Mouse (Mus musculus) layer of hippocampus, adult 2 months (tissue): Measurements from ENCODE around the gene Gstt4. TPM values are rescaled to one million over a fixed set of nuclear protein-coding genes. Genes with fewer than 3 reads are reported as not detected.

Source experiments
- DNase-seq, 2 experiments: peaks; one replicate each; pipeline ENCODE4 v3.0.0; 2022; ENCODE audit warnings: low spot score in 2 of 2
- H3K27ac ChIP-seq: fragments of 200-600 bp; 2 replicates; pipeline ENCODE4 v1.8.1; 2022
- H3K4me3 ChIP-seq: fragments of 200-600 bp; 2 replicates; pipeline ENCODE4 v1.8.1; 2022; ENCODE audit warnings: mild to moderate bottlenecking
- CTCF ChIP-seq: fragments of 200-600 bp; conservative IDR thresholded peaks from 2 replicates; pipeline ENCODE4 v1.8.1; 2022; ENCODE audit warnings: antibody characterized with exemption, mild to moderate bottlenecking, moderate library complexity
- long read RNA-seq, 2 experiments: library from polyadenylated mRNA; stranded (forward); transcript quantifications; one replicate each; pipeline ENCODE4 v2.0.0; 2021; ENCODE audit warnings: borderline mapping rate in 2 of 2
- total RNA-seq, 2 experiments: library from RNA; stranded (reverse); gene quantifications; 2 replicates each; pipeline ENCODE4 v1.2.3; 2021

The Gstt4 gene
- total RNA-seq: not detected
- long read RNA-seq, experiment 1: 0 reads
- long read RNA-seq, experiment 2: 0 reads

DNA sequence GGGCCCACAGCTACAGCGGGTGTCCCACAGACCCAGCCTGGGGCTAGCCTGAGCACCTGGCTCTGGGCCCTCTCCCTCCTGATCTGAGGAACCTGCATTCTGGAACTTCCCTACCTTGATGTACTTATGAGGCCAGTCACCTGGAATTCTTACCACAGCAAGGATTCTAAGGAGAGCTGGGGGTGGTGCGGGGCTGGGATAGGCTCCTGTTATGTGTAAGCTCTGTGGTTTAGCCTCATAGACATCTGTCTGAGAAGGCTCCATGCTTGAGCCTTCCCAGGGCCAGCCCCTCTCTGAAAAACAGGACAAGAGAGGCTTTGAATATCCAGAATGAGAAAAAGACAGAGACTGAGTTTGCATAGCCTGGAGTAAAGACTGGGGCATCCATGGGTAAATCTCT lies at the start of gene Gstt4:
Gene Gstt4, minus strand, starts transcription at position 101 of the 400 bp plus-strand sequence.
- no peak for TF ChIP-seq CTCF

DNA sequence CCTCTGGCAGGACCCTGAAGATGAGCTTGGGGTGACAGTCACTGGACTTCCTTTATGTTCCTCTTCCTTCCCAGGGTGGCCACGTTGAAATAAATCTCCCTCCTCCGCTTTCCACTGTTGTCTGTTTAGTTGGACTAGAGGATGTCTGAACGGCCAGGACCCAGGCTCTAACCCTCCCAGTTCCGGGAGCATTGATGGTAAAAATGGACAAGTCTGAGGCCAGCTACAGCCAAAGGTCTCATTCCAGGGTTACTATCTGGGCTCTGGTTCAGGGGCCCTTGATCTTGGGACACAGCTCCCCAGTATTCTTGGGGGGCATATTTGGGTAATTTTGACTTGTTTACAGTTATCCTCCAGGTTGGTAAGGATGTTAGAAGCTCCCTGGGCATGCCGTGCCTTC lies 39.2 kb upstream of the Gstt4 start:
- no peak overlapping the region for H3K27ac ChIP-seq
- no peak for DNase-seq
- TF ChIP-seq CTCF: no peak
- no peak overlapping the region for H3K4me3 ChIP-seq

More for the DNA sequence above, at the start of gene Gstt4:
- no peak within 1 kb of the TSS for H3K27ac ChIP-seq
- DNase-seq: no peak
- H3K4me3 ChIP-seq: no peak within 1 kb of the TSS

DNA sequence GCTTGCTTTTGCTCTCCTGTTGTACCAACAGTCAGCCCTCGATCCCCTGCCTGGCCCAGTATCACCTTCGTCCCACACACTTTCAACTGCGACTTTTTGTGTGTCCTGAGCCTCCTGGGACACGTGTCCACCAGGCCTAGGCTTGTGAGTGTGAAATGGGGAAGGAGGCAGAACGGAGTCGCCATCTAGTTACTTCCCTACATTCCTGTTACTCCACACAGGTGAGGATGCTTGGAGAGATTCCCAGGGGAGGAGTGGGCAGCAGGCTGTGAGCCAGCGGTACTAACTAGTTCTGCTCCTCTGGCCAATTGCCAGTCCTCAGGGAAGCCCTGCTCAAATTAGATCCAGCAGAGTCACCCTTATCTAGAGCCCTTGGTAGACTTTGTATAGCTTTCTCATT lies 38.4 kb upstream of the Gstt4 start:
- TF ChIP-seq CTCF: no peak
- Histone ChIP-seq H3K4me3 (no peak overlapping the region; the same call in 1 of the 2 replicates), H3K27ac (peak overlapping the region; percentile 95; the same call in 1 of the 2 replicates)
- DNase-seq: no peak

DNA sequence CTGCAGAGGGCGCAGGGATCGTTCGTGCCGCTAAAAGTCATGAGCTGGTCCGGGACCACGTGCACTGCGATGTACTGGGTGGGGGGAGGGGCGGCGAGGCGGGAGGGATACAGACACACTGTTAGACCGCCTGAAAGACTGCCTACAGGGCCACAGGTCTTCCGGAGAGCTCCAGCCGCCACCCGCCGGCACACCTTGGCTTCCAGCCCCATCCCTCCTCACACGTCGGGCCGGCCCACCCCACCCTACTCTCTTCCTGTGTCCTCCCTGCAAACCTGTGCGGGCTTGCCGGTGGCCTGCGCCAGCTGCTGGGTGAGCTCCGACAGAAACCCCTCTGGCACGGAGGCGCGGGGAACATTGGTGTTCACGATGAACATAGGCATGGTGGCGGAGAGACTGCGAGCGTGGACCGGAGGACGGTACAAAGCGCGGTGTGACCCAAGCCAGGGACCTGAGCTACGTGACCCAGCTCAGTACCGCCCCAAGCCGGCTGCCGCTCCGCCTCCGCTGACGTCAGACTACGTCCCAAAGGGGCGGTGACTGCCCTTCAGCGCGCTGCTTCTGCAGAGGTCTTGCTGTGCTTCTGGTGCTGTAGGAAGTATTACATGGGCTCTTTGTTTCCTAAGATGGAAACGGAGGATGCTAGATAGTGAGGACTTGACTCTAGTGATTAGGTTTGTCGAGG lies 37.6 kb upstream of the Gstt4 start, which contains the start of gene Mif:
Gene Mif, minus strand, starts transcription at position 455 of the 685 bp plus-strand sequence.
- peak within 1 kb of the TSS; percentile 95 for H3K4me3 ChIP-seq
- H3K27ac ChIP-seq: peak within 1 kb of the TSS; percentile 95
- DNase-seq: peak; percentile 85 to 87

DNA sequence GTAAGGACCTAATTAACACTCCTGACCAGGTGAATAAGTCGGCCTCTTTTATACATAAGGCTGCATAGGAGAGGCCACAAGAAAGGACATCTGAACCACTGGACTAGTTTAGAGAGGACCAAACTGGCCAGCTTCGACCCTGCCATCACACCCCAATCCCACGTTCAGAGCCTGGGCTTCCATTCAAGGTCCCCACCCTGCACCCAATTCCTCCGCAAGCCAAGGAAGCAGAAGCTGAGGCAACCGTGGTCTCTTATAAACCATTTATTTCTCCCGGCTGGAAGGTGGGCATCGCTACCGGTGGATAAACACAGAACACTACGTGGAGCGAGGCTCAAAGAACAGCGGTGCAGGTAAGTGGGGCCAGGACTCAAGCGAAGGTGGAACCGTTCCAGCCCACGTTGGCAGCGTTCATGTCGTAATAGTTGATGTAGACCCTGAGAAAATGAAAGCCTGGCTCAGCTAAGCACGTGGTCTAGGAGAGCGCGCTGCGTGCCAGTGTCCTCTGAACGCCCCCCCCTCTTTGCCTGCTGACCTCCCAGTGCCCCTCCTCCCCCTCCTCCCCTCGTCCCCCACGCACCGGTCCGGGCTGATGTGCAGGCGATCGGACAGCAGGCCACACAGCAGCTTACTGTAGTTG lies 36.9 kb upstream of the Gstt4 start:
- peak overlapping the region; percentile 95 for H3K27ac ChIP-seq

DNA sequence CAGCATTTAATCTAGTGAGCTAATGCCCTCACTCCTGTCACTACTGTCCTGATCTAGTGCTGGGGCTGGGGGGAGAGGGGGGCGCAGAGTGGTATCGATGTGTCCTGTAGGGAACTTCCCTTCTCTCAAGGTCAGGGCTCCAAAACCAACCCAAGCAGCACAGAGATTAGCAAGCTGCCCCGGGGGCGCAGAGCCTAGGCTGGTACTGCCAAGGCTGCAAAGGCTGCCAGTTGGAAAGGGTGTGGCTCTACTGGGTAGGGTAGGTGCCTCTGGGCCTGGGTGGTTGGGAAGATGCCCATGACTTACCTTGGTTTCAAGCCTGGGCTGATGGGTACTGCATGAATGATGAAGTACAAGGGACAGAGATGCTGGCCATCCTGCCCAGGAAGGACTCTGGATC lies 35.3 kb upstream of the Gstt4 start:
- Histone ChIP-seq H3K4me3 (no peak overlapping the region), H3K27ac (no peak overlapping the region)
- no peak for TF ChIP-seq CTCF
- no peak for DNase-seq

More for the DNA sequence above, 36.9 kb upstream of the Gstt4 start:
- DNase-seq: no peak
- TF ChIP-seq CTCF: no peak
- peak overlapping the region; percentile 95 for H3K4me3 ChIP-seq

DNA sequence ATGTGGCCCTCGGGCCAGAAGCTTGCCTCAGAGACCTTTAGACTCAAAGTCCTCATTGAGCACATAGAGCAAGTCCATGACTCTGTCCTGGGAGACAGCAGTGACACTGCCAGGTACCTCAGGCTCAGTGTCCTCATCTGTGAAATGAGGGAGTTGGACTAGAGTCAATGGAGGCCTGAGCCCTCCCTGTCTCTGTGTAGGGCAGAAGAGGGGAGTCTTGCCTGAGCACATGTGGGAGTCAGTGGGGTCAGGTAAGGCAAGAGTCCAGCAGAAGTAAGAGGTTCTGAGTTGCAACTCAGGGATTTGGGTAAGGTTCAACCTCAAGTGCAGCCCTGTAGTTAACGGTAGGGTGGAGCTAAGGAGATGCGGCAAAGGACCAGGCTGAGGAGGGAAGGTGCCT lies 34.6 kb upstream of the Gstt4 start:
- H3K4me3 ChIP-seq: no peak overlapping the region
- no peak for DNase-seq
- no peak for TF ChIP-seq CTCF
- no peak overlapping the region for H3K27ac ChIP-seq

GRCm38 (mm10) chr10:75856155-75856907 lies 34.0 kb upstream of the Gstt4 start:
- Histone ChIP-seq H3K4me3 (no peak overlapping the region), H3K27ac (no peak overlapping the region)
- no peak for DNase-seq
- TF ChIP-seq CTCF: no peak

- no peak for TF ChIP-seq CTCF
- H3K27ac ChIP-seq: no peak overlapping the region
- no peak for DNase-seq
- H3K4me3 ChIP-seq: no peak overlapping the region
These were observed 33.2 kb upstream of the Gstt4 start for GRCm38 (mm10) chr10:75855416-75855981.

- Histone ChIP-seq H3K27ac (no peak overlapping the region), H3K4me3 (no peak overlapping the region)
- TF ChIP-seq CTCF: no peak
- no peak for DNase-seq
These were observed 32.4 kb upstream of the Gstt4 start for GRCm38 (mm10) chr10:75854791-75855190.

- H3K4me3 ChIP-seq: no peak overlapping the region
- no peak for TF ChIP-seq CTCF
- no peak overlapping the region for H3K27ac ChIP-seq
- no peak for DNase-seq
These were observed 31.8 kb upstream of the Gstt4 start for GRCm38 (mm10) chr10:75854096-75854495.

- H3K4me3 ChIP-seq: no peak overlapping the region
- peak; percentile 80 to 89 for DNase-seq
- no peak overlapping the region for H3K27ac ChIP-seq
- peak; percentile 85 for TF ChIP-seq CTCF
These were observed 31.1 kb upstream of the Gstt4 start for GRCm38 (mm10) chr10:75853452-75853851.

DNA sequence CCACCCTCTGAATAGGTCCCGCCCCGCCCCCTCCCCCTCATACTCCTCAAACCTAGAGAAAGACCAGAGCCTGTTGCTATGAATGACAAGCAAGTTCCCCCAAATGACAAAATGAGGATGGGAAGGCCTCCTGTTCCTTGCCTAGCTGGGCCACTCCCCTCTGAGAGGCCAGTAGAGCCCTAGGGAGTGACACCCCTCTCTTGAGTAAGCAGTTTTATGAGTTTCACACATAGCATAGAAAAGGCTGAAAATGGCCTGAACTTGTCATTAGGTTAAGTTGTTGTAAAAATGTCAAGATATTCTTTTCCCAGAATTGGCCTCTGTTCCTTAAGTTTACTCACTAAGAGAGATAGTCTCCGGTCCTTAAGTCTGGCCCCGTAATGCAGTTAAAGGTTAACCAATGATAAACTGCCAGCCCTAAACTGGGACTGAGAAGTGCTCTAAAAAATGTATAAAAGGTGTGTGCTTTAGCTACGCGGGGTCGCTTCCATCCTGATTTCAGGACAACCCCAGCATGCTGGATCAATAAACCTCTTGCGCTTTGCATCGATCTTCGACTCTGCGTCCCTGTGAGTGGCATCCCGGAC lies 30.3 kb upstream of the Gstt4 start:
- Histone ChIP-seq H3K4me3 (no peak overlapping the region), H3K27ac (no peak overlapping the region)
- TF ChIP-seq CTCF: no peak
- DNase-seq: no peak
